Comparison of ENCODE assay signal across 8 mouse cellular contexts in the genomic region with DNA sequence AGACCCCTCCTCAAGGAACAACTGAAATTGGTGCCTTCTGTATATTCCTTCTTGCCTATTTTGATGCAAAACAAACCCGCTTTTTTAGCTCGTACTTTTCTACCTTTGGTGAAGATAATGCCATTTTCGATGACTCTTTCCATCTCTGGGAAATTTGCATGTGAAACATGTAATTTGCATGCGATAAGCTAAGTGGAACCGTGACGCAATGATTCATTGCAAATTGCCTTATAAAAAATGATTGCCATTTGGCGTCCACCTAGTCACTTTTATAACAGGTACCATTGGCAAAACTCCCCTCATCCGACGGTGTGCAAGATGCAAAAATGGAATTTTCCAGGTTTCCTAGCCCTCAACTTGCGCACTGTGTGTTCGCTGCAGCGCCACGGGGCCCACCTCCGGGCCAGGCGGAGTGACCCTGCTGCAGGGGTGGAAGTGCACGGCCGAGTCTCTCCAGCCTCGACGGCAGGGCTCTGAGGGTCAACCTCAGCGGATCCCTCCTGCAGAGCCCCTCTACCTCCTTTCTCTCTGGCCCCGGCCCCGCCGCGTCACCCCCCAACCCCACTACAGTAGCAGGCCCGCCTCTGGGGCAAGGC. TPM values are rescaled to one million over a fixed set of nuclear protein-coding genes. Genes with fewer than 3 reads are reported as not detected.
DNase-seq lines count a peak whose midpoint lies in the region; ATAC-seq and TF ChIP-seq lines count a peak whose summit lies in the region.

No protein-coding gene starts in this region.

- no peak for TF ChIP-seq POLR2A in CH12.LX (IDR thresholded peaks at IDR 0.05; ENCODE audit: low read depth, low read length)

- peak overlapping the region; percentile 75 for H3K4me3 ChIP-seq in heart, embryonic 13.5 days
- H3K4me3 ChIP-seq in CH12.LX (replicated peaks in 1 of 3; ENCODE audit: low read depth in 2 of 3, low read length in 2 of 3, poor library complexity in 1 of 3) = peak overlapping the region; percentile 56 to 74 (median 69)
- H3K4me3 ChIP-seq in forebrain, embryonic 14.5 days (ENCODE audit: low read depth, low read length) = peak overlapping the region; percentile 54
- peak overlapping the region; percentile 77 for H3K4me3 ChIP-seq in liver, embryonic 16.5 days (ENCODE audit: low read depth, low read length)

- no peak for DNase-seq in heart, postnatal 14 days
- DNase-seq in CH12.LX (ENCODE audit: extremely low read depth) = peak; percentile 67
- no peak for DNase-seq in forebrain, embryonic 14.5 days (ENCODE audit: low spot score)
- no peak for DNase-seq in ovary, postnatal 10 days (ENCODE audit: low spot score)
- DNase-seq in left cerebral cortex, postnatal 10 days (ENCODE audit: extremely low spot score in 1 of 2, low spot score in 2 of 2) = no peak
- DNase-seq in Muller cell, postnatal 12 days (ENCODE audit: inconsistent ontology term) = no peak

- H3K4me2 ChIP-seq in heart, embryonic 13.5 days = peak overlapping the region; percentile 70
- 0 out of 2 replicates have a peak overlapping the region, but pooled peaks have one; percentile 37 for H3K4me2 ChIP-seq in CH12.LX (ENCODE audit: insufficient read depth, low read depth, poor library complexity, severe bottlenecking)
- peak overlapping the region; percentile 51 for H3K4me2 ChIP-seq in forebrain, embryonic 14.5 days (ENCODE audit: low read length)
- peak overlapping the region; percentile 81 for H3K4me2 ChIP-seq in liver, embryonic 16.5 days (ENCODE audit: low read depth, low read length)

- no peak for TF ChIP-seq CTCF in CH12.LX (conservative IDR thresholded peaks at IDR 0.05 in 1 of 2, IDR thresholded peaks at IDR 0.05 in 1 of 2; ENCODE audit: low read depth in 2 of 2, low read length in 2 of 2)

- H3K9ac ChIP-seq in heart, embryonic 13.5 days = peak overlapping the region; percentile 87
- peak overlapping the region; percentile 76 for H3K9ac ChIP-seq in CH12.LX (ENCODE audit: insufficient read depth, low read depth)
- peak overlapping the region; percentile 70 for H3K9ac ChIP-seq in forebrain, embryonic 14.5 days (ENCODE audit: low read length)
- peak overlapping the region; percentile 78 for H3K9ac ChIP-seq in liver, embryonic 16.5 days (ENCODE audit: low read depth, low read length)

- H3K27ac ChIP-seq in heart, embryonic 13.5 days (replicated peaks) = peak overlapping the region; percentile 88
- peak overlapping the region; percentile 81 for H3K27ac ChIP-seq in CH12.LX (ENCODE audit: insufficient read depth, low read depth)
- H3K27ac ChIP-seq in forebrain, embryonic 14.5 days (ENCODE audit: low read depth, low read length) = peak overlapping the region; percentile 83
- H3K27ac ChIP-seq in liver, embryonic 16.5 days (ENCODE audit: low read length) = peak overlapping the region; percentile 88

- TF ChIP-seq RAD21 in CH12.LX (IDR thresholded peaks at IDR 0.05; ENCODE audit: low read depth, low read length) = no peak

- intact Hi-C loops in heart, postnatal 14 days (cut with DNase I) = loop anchor here (10.0 kb wide), 1 partner anchor 61 kb away; no protein-coding TSS in a partner anchor
- intact Hi-C loops in left cerebral cortex, postnatal 10 days (cut with DNase I) = loop anchor here (2.0 kb wide), 1 partner anchor 133 kb away; a partner anchor contains a TSS

- no peak for TF ChIP-seq EP300 in CH12.LX (IDR thresholded peaks at IDR 0.05; ENCODE audit: low read length)

- in situ Hi-C loops in CH12.LX (cut with MboI; ENCODE audit: low pct_ligation_motif_present, low pct_unique_long_range_greater_than_20kb, low sequenced_read_pairs) = no loop called here

- H3K36me3 ChIP-seq in heart, embryonic 13.5 days = no peaks in the 10 kb centered on the region
- peaks cover 0 to 3% of the 10 kb centered on the region in 2 experiments for H3K36me3 ChIP-seq in CH12.LX (replicated peaks in 1 of 2; ENCODE audit: control insufficient read depth in 1 of 2, insufficient read depth in 1 of 2, low read length in 1 of 2)
- H3K36me3 ChIP-seq in forebrain, embryonic 14.5 days (ENCODE audit: control insufficient read depth, insufficient read depth, low read length) = no peaks in the 10 kb centered on the region
- H3K36me3 ChIP-seq in liver, embryonic 16.5 days (ENCODE audit: control insufficient read depth, insufficient read depth) = no peaks in the 10 kb centered on the region

- no peaks in the 10 kb centered on the region for H3K79me2 ChIP-seq in CH12.LX (replicated peaks; ENCODE audit: control insufficient read depth, extremely low read depth, insufficient read depth, poor library complexity, severe bottlenecking)

- dilution Hi-C loops in CH12.LX (cut with MboI; ENCODE audit: extremely low pct_ligation_motif_present, extremely low pct_unique_long_range_greater_than_20kb, low sequenced_read_pairs) = no loop called here

- no peaks in the 10 kb centered on the region for H3K4me1 ChIP-seq in heart, embryonic 13.5 days
- no peaks in the 10 kb centered on the region for H3K4me1 ChIP-seq in CH12.LX (ENCODE audit: control insufficient read depth in 1 of 2, insufficient read depth in 2 of 2)
- H3K4me1 ChIP-seq in forebrain, embryonic 14.5 days (ENCODE audit: control insufficient read depth, insufficient read depth, low read length) = no peaks in the 10 kb centered on the region
- no peaks in the 10 kb centered on the region; the same call in 1 of the 2 replicates for H3K4me1 ChIP-seq in liver, embryonic 16.5 days (ENCODE audit: control insufficient read depth, low read depth, low read length)

- 8% methylated on average over 21 of the region's 25 CpGs for WGBS in heart, embryonic 13.5 days
- WGBS in forebrain, embryonic 14.5 days = 28% methylated on average over 25 of the region's 25 CpGs
- 15% methylated on average over 25 of the region's 25 CpGs for WGBS in liver, embryonic 16.5 days (ENCODE audit: insufficient replicate concordance)

- ATAC-seq in heart, embryonic 13.5 days (ENCODE audit: extremely low read depth, insufficient number of reproducible peaks, low FRiP score, low TSS enrichment) = no peak
- ATAC-seq in forebrain, embryonic 14.5 days = no peak
- peak; percentile 47 for ATAC-seq in liver, embryonic 16.5 days (ENCODE audit: low read depth)

- H3K27me3 ChIP-seq in heart, embryonic 13.5 days (replicated peaks) = peaks cover 73% of the 10 kb centered on the region
- H3K27me3 ChIP-seq in CH12.LX (replicated peaks) = no peaks in the 10 kb centered on the region
- H3K27me3 ChIP-seq in forebrain, embryonic 14.5 days (replicated peaks; ENCODE audit: control insufficient read depth, insufficient read depth, low read length) = peaks cover 18% of the 10 kb centered on the region
- H3K27me3 ChIP-seq in liver, embryonic 16.5 days (ENCODE audit: control insufficient read depth, insufficient read depth, low read depth, low read length) = peaks cover 11% of the 10 kb centered on the region

- H3K9me3 ChIP-seq in heart, embryonic 13.5 days = no peaks in the 10 kb centered on the region
- H3K9me3 ChIP-seq in CH12.LX (replicated peaks; ENCODE audit: low read length) = no peaks in the 10 kb centered on the region
- no peaks in the 10 kb centered on the region for H3K9me3 ChIP-seq in forebrain, embryonic 14.5 days (replicated peaks; ENCODE audit: control insufficient read depth, low read length)
- no peaks in the 10 kb centered on the region for H3K9me3 ChIP-seq in liver, embryonic 16.5 days (replicated peaks; ENCODE audit: control insufficient read depth, low read length)

TF ChIP-seq in CH12.LX, 34 proteins besides CTCF, POLR2A, EP300 and RAD21:
- peak; percentile 59; the same call in 1 of the 2 replicates for TF ChIP-seq TBP (conservative IDR thresholded peaks at IDR 0.05; ENCODE audit: low read depth, low read length)
- no peak for TF ChIP-seq IRF4 (IDR thresholded peaks at IDR 0.05; ENCODE audit: low read depth, low read length)
- TF ChIP-seq TCF12 (IDR thresholded peaks at IDR 0.05; ENCODE audit: low read depth, low read length) = no peak
- no peak for TF ChIP-seq E2F4 (IDR thresholded peaks at IDR 0.05; ENCODE audit: insufficient replicate concordance, low read depth, low read length)
- 0 out of 2 replicates have a peak, but pooled peaks have one; percentile 8 for TF ChIP-seq BHLHE40 (IDR thresholded peaks at IDR 0.05; ENCODE audit: low read depth, low read length)
- TF ChIP-seq MAFK (IDR thresholded peaks at IDR 0.05; ENCODE audit: insufficient replicate concordance, low read length) = no peak

RNA-seq across cellular contexts. Expression of a gene that starts 0.4 kb away (rescaled TPM):
- polyA plus RNA-seq in heart, embryonic 13.5 days (2015; fragmentation: Nextera tagmentation; extraction: Ambion mirVana) = 3.8 and 4.4 TPM in 2 replicates
- total RNA-seq in heart, postnatal 14 days (2021) = 1 to 10 TPM; 8.7 to 8.9 TPM
- total RNA-seq in CH12.LX (2012; rRNA removed) (5.3 and 7.9 TPM in 2 replicates), CH12.LX (2014; rRNA removed) (8.1 and 8.4 TPM in 2 replicates)
- polyA plus RNA-seq in CH12.LX (2012; ENCODE audit: insufficient read length, low read depth) = 9.4 TPM in 2 replicates
- 8.9 and 11.5 TPM in 2 replicates for polyA plus RNA-seq in forebrain, embryonic 14.5 days (2014; fragmentation: Nextera tagmentation; extraction: Ambion mirVana)
- polyA plus RNA-seq in liver, embryonic 16.5 days (2015; fragmentation: Nextera tagmentation; extraction: Ambion mirVana) = 3.2 and 3.5 TPM in 2 replicates
- 10 to 100 TPM; 21.5 to 22.8 TPM for total RNA-seq in left cerebral cortex, postnatal 10 days (2021)

RNA-seq across cellular contexts. Expression of a gene that starts 21.4 kb away (rescaled TPM):
- polyA plus RNA-seq in heart, embryonic 13.5 days (2015; fragmentation: Nextera tagmentation; extraction: Ambion mirVana) = 50.5 and 56.1 TPM in 2 replicates
- total RNA-seq in heart, postnatal 14 days (2021) = 100 to 1,000 TPM; 110 to 156 TPM
- total RNA-seq in CH12.LX (2012; rRNA removed) (130 and 154 TPM in 2 replicates), CH12.LX (2014; rRNA removed) (271 and 272 TPM in 2 replicates)
- 243 and 244 TPM in 2 replicates for polyA plus RNA-seq in CH12.LX (2012; ENCODE audit: insufficient read length, low read depth)
- polyA plus RNA-seq in forebrain, embryonic 14.5 days (2014; fragmentation: Nextera tagmentation; extraction: Ambion mirVana) = 94.9 and 100 TPM in 2 replicates
- 35.0 and 37.6 TPM in 2 replicates for polyA plus RNA-seq in liver, embryonic 16.5 days (2015; fragmentation: Nextera tagmentation; extraction: Ambion mirVana)
- total RNA-seq in left cerebral cortex, postnatal 10 days (2021) = 100 to 1,000 TPM; 125 to 185 TPM
